Mouse (Mus musculus) embryonic facial prominence, embryonic 14.5 days (tissue): ENCODE data around the gene Fbln7. TPM values are rescaled to one million over a fixed set of nuclear protein-coding genes. Genes with fewer than 3 reads are reported as not detected.

Source experiments
- ATAC-seq: fragments of 200-750 bp; cut with Nextera tagmentation; 2 replicates; pipeline ENCODE4 v1.8.0; 2017; ENCODE audit warnings: low read depth, moderate number of reproducible peaks, moderate TSS enrichment
- DNase-seq: peaks from one replicate; pipeline ENCODE4 v3.0.0-alpha.2; 2015; ENCODE audit warnings: low spot score
- H3K27ac ChIP-seq: fragments of 300-500 bp; sonication (generic); replicated peaks from 2 replicates; pipeline ENCODE4 v1.5.1; 2014; ENCODE audit warnings: low read depth, mild to moderate bottlenecking, low read length, moderate library complexity
- H3K27me3 ChIP-seq: fragments of 300-500 bp; sonication (generic); replicated peaks from 2 replicates; pipeline ENCODE4 v1.6.1; 2014; ENCODE audit warnings: low read length; ENCODE audit not compliant: control insufficient read depth, insufficient read depth
- H3K36me3 ChIP-seq: fragments of 300-500 bp; sonication (generic); 2 replicates; pipeline ENCODE4 v1.6.1; 2014; ENCODE audit warnings: low read length, mixed read lengths; ENCODE audit not compliant: control insufficient read depth, insufficient read depth
- H3K4me1 ChIP-seq: fragments of 300-500 bp; sonication (generic); 2 replicates; pipeline ENCODE4 v1.6.1; 2014; ENCODE audit warnings: antibody characterized with exemption, low read length; ENCODE audit not compliant: control insufficient read depth, insufficient read depth
- H3K4me2 ChIP-seq: fragments of 300-500 bp; sonication (generic); 2 replicates; pipeline ENCODE4 v1.6.1; 2014; ENCODE audit warnings: low read depth, mild to moderate bottlenecking, low read length, moderate library complexity, mixed read lengths
- H3K4me3 ChIP-seq: fragments of 300-500 bp; sonication (generic); 2 replicates; pipeline ENCODE4 v1.5.1; 2014; ENCODE audit warnings: low read depth, mild to moderate bottlenecking, low read length
- H3K9ac ChIP-seq: fragments of 300-500 bp; sonication (generic); 2 replicates; pipeline ENCODE4 v1.6.1; 2014; ENCODE audit warnings: low read depth, mild to moderate bottlenecking, low read length, moderate library complexity, mixed read lengths
- H3K9me3 ChIP-seq: fragments of 300-500 bp; sonication (generic); 2 replicates; pipeline ENCODE4 v1.6.1; 2016; ENCODE audit warnings: low read length; ENCODE audit not compliant: control insufficient read depth
- WGBS: fragments of 180-500 bp; shearing (Covaris S2); extraction: QIAGEN DNeasy Blood & Tissue Kit; methylation state at CpG from one replicate; pipeline ENCODE4 v1.1.7; 2014; 5-methylcytosine and 5-hydroxymethylcytosine counted together
- polyA plus RNA-seq: library from polyadenylated mRNA; unstranded; fragments of >200 nt; fragmentation: Nextera tagmentation; extraction: Ambion mirVana; gene quantifications from 2 replicates; pipeline ENCODE4 v1.2.1, GENCODE M21; 2014

The Fbln7 gene
- polyA plus RNA-seq, 1 experiment from 2014 or later: 9.1 TPM

DNA sequence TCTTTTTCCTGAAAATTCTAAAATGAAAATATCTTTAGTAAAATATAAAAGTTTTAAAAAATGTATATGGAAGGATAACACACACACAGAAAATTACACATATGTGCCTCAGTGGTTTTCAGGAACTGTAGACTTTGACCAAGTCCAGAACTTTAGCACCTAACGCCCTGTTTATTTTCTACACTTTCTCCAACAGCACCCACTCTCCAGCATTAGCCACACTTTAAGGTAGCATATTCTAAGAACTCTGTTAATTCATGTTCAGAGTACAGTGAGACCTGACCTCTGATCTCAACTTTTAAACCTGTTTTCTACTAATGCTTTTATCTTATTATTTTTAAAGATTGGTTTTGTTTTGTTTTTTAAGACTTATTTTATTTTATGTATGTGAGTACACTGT is 35.0 kb upstream of the Fbln7 start:
- Histone ChIP-seq H3K27ac (no peak overlapping the region), H3K27me3 (no peaks in the 10 kb centered on the region), H3K9me3 (no peaks in the 10 kb centered on the region), H3K9ac (no peak overlapping the region), H3K4me1 (no peaks in the 10 kb centered on the region), H3K36me3 (peaks cover 57% of the 10 kb centered on the region), H3K4me2 (no peak overlapping the region), H3K4me3 (no peak overlapping the region)
- DNase-seq (no peak), ATAC-seq (no peak)
- 100% methylated on average over 1 of the region's 1 CpGs for WGBS

DNA sequence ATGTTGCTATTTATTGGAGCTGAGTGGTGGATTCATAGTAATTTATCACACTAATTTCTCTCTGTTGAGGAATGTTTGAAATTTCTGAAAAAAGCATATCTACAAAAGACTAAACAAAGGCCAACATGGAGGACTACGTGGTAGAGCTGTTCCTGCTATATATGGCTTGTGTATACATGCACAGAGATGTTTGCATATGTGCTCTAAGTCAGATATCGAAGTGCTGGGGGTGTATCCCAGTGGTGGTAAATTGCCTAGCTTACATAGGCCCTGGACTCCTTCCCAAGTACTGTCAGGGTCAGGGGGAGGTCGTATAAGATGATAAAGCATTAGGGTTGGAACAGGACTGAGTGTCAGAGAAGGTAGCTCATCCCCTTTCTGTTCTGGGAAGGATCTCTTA is 30.2 kb upstream of the Fbln7 start:
- ATAC-seq (no peak), DNase-seq (no peak)
- H3K9me3 ChIP-seq: no peaks in the 10 kb centered on the region
- 80% methylated on average over 3 of the region's 3 CpGs for WGBS
- H3K27me3 ChIP-seq: no peaks in the 10 kb centered on the region
- no peak overlapping the region for H3K4me2 ChIP-seq
- no peaks in the 10 kb centered on the region for H3K4me1 ChIP-seq
- H3K27ac ChIP-seq: no peak overlapping the region
- peaks cover 70% of the 10 kb centered on the region for H3K36me3 ChIP-seq
- no peak overlapping the region for H3K4me3 ChIP-seq
- H3K9ac ChIP-seq: no peak overlapping the region

DNA sequence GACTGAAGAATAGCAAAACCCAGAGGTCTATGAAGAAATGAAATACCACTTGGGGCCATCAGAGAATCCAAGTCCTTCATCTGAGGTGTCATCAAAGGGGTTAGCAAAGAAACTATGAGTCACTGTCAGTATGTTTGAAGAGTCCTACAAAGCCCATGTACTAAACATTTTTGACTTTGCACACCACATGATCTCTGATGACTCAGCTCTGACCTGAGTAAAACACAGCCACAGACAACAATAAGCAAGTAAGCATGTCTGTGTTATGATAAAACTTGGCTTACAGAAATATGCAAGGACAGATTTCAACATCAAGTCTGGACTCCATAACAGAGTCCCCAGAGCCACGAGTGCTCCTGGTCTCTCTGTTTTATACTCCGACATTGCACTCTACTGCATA is 29.7 kb upstream of the Fbln7 start:
- no peaks in the 10 kb centered on the region for H3K4me1 ChIP-seq
- 92% methylated on average over 2 of the region's 2 CpGs for WGBS
- no peak for ATAC-seq
- H3K36me3 ChIP-seq: peaks cover 70% of the 10 kb centered on the region
- H3K4me2 ChIP-seq: no peak overlapping the region
- DNase-seq: no peak
- H3K27me3 ChIP-seq: no peaks in the 10 kb centered on the region
- no peak overlapping the region for H3K9ac ChIP-seq
- no peaks in the 10 kb centered on the region for H3K9me3 ChIP-seq
- H3K4me3 ChIP-seq: no peak overlapping the region
- H3K27ac ChIP-seq: no peak overlapping the region

DNA sequence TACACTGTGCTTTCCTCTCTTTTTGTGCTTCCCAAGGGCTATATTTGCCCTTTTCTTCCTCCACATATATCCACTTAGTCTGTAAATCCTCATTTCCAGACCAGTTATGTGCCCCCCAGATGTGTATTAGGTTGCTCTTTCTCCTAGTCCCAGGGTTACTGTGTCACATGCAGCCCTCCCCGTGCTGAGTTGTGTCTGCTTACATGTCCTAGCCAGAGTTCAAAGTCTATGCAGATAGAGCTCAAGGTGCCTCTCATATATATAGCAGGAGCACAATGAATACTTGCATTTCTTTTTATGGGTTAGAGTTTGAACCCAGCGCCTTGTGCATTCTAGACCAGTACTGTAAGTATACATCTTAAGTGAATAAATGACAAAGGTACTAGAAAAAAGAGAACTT is 29.3 kb upstream of the Fbln7 start:
- H3K4me1 ChIP-seq: no peaks in the 10 kb centered on the region
- 94% methylated on average over 2 of the region's 2 CpGs for WGBS
- H3K9me3 ChIP-seq: no peaks in the 10 kb centered on the region
- no peak overlapping the region for H3K9ac ChIP-seq
- H3K4me3 ChIP-seq: no peak overlapping the region
- ATAC-seq (no peak), DNase-seq (no peak)
- H3K4me2 ChIP-seq: no peak overlapping the region
- peaks cover 73% of the 10 kb centered on the region for H3K36me3 ChIP-seq
- H3K27ac ChIP-seq: no peak overlapping the region
- H3K27me3 ChIP-seq: no peaks in the 10 kb centered on the region

DNA sequence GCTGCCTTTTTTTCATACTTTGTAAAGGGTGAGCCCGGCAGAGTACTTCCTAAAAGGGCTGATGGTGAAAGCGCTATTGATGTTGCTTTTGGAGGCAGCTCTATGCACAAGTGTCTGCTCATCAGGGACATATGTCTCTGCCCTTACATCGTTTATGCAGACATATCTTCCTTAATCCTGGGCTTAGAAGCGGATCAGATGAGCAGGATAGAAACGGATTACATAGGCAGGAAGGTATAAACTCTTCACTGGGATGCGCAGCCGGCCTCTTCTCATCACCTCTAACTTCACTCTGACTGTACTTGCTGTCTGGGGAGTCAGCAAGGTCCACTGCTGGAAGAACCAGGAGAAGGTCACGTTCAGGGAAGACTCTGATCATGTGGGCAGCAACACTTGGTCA is 25.2 kb upstream of the Fbln7 start:
- Histone ChIP-seq H3K27me3 (no peaks in the 10 kb centered on the region), H3K27ac (no peak overlapping the region), H3K9me3 (no peaks in the 10 kb centered on the region), H3K4me1 (no peaks in the 10 kb centered on the region), H3K4me2 (no peak overlapping the region), H3K9ac (no peak overlapping the region), H3K36me3 (peaks cover 79% of the 10 kb centered on the region), H3K4me3 (no peak overlapping the region)
- 88% methylated on average over 8 of the region's 8 CpGs for WGBS
- ATAC-seq (no peak), DNase-seq (no peak)

DNA sequence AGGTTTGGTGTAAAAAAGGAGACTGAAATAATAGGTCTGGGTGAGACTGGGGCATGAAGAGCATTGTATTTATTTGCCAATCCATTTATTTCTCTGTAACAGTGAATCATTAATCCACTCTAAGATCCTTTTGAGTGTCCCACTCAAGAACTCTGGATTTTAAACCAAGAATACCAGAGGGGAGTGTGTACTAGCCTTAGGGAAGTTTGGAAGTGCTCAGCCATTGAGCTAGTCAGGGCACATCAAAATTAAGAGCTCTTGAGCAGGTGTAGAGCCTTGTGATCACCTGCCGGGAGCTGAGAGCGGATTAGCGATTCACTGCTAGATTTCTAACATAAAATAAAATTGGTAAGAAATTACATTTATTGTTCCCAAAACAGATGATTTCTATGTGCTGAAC is 24.2 kb upstream of the Fbln7 start:
- no peak overlapping the region for H3K9ac ChIP-seq
- no peak overlapping the region for H3K27ac ChIP-seq
- 92% methylated on average over 3 of the region's 3 CpGs for WGBS
- no peak for DNase-seq
- H3K9me3 ChIP-seq: no peaks in the 10 kb centered on the region
- H3K4me3 ChIP-seq: no peak overlapping the region
- no peaks in the 10 kb centered on the region for H3K4me1 ChIP-seq
- no peak for ATAC-seq
- H3K4me2 ChIP-seq: no peak overlapping the region
- H3K36me3 ChIP-seq: peaks cover 79% of the 10 kb centered on the region
- no peaks in the 10 kb centered on the region for H3K27me3 ChIP-seq

DNA sequence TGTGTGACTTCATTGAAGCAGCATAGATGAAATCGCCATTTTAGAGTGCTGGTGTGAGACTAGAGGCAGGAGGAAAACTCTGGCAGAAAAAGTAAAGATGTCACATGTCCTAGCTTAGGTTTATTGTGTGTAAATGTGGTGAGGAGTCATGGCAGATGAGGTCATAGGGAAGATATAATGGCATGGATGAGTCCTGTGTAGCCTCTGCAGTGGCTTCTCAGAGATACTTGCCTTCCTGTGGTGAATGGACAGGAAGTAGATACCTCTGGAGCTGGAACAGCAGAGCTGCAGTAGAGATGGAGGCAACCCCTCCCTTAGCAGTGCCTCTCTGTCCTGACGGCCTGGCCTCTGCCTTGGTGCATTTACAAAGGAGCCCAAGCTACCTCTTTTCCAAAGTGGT is 23.3 kb upstream of the Fbln7 start:
- DNase-seq (no peak), ATAC-seq (no peak)
- Histone ChIP-seq H3K27ac (no peak overlapping the region), H3K4me1 (no peaks in the 10 kb centered on the region), H3K4me3 (no peak overlapping the region), H3K4me2 (no peak overlapping the region), H3K36me3 (peaks cover 77% of the 10 kb centered on the region), H3K9me3 (no peaks in the 10 kb centered on the region), H3K27me3 (no peaks in the 10 kb centered on the region), H3K9ac (no peak overlapping the region)
- WGBS: 80% methylated on average over 2 of the region's 2 CpGs

DNA sequence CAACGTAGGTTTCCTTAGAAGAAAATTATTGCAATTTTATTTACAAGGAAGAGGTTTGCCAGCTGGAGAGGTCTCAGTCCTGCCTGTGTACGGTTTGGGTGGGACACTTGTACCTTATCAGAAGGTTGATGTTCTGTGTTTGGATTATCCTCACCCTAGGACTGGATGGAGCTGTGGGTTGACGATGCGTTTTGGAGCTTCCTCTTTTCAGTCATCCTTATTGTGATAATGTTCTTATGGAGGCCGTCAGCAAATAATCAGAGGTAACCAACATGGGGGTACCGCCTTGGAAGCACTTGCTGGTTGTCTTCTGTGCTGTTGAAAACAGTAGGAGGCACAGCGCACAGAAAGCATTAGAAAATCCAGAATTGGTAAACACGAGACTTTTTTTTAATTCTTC is 20.3 kb upstream of the Fbln7 start:
- Histone ChIP-seq H3K27me3 (no peaks in the 10 kb centered on the region), H3K4me1 (no peaks in the 10 kb centered on the region), H3K36me3 (peaks cover 78% of the 10 kb centered on the region), H3K4me3 (no peak overlapping the region), H3K9ac (no peak overlapping the region), H3K27ac (no peak overlapping the region), H3K9me3 (no peaks in the 10 kb centered on the region), H3K4me2 (no peak overlapping the region)
- no peak for ATAC-seq
- DNase-seq: no peak
- WGBS: 93% methylated on average over 8 of the region's 8 CpGs

DNA sequence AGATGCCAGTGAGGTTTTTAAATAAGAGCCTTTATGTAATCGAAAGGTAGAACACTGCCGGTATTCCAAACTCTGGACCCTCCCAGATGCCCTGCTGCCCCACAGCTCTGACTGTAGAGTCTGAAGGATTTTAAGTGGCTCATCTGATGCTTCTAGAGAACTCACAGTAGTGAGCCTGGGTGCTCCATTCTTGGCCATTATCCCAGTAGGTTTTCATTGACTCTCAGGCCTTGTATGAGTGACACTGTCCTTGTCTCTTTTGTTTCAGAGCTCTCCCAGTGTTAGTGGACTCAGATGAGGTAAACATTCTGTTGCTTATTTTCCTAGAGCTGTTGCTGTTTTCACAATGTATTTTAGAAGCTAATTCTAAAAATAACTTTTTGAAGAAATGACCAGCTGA is 12.7 kb upstream of the Fbln7 start:
- Histone ChIP-seq H3K27ac (no peak overlapping the region), H3K4me3 (no peak overlapping the region), H3K4me1 (no peaks in the 10 kb centered on the region), H3K36me3 (peaks cover 74% of the 10 kb centered on the region), H3K27me3 (no peaks in the 10 kb centered on the region), H3K4me2 (no peak overlapping the region), H3K9ac (no peak overlapping the region), H3K9me3 (no peaks in the 10 kb centered on the region)
- DNase-seq: no peak
- no peak for ATAC-seq
- WGBS: 100% methylated on average over 2 of the region's 2 CpGs
